Comparison of ENCODE assay signal across 14 mouse cellular contexts in the genomic region with DNA sequence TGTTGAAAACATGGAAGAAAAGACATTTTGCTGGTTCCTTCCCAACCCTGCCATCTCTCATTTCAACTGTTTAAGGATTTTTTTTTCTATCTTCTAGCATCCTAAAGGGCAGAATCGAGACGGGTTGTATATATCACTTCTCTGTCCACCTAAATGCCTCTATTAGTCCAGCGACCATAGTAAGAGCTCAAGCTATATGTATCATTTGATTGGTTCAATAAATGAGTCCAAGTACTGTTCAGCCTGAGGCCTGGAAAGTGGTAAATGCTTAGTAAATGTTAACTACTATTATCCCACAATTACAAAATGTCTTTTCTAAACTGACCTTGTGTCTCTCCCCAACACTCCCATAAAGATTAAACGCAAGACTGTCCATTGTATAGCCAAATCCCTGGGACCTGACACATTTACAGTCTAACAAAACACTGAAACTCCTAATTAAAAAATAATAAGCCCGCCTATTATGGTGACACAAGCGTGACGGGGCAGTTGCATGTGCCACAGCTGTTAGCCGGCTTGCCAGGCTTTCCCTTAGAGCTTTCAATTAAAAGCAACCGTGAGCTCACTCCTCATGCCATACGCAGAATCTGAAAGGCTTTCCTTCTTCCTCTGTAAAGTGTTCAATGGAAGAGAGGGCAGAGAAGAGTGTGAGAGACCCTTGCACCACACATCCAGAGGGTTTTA.
DNase-seq lines count a peak whose midpoint lies in the region; ATAC-seq and TF ChIP-seq lines count a peak whose summit lies in the region.
"Had no signal": no experiment of that assay in that cellular context is flagged by ENCODE, and none has a peak within 500 bp of the region (broad histone marks: within the 10 kb centered on the region; RNA-seq: fewer than 3 reads in every experiment).

No protein-coding gene starts in this region.

- H3K4me3 ChIP-seq in heart, embryonic 13.5 days: no peak overlapping the region
- H3K4me3 ChIP-seq in neural tube, embryonic 11.5 days (ENCODE audit: low read depth, low read length): no peak overlapping the region
- no peak overlapping the region for H3K4me3 ChIP-seq in neural tube, embryonic 15.5 days (replicated peaks)
- no peak overlapping the region for H3K4me3 ChIP-seq in hindbrain, postnatal 0 days (ENCODE audit: low read length)
- H3K4me3 ChIP-seq in stomach, postnatal 0 days (ENCODE audit: low read depth, low read length): no peak overlapping the region
- H3K4me3 ChIP-seq: layer of hippocampus, adult 2 months; left cerebral cortex, adult 2 months; megakaryocyte, embryonic 14.5 days had no signal

- 77% methylated on average over 10 of the region's 10 CpGs for WGBS in heart, embryonic 13.5 days
- WGBS in neural tube, embryonic 11.5 days: 68% methylated on average over 10 of the region's 10 CpGs
- WGBS in neural tube, embryonic 15.5 days: 35% methylated on average over 10 of the region's 10 CpGs
- 45% methylated on average over 10 of the region's 10 CpGs for WGBS in hindbrain, postnatal 0 days
- 86% methylated on average over 10 of the region's 10 CpGs for whole genome bisulfite sequencing in stomach, postnatal 0 days

- H3K27ac ChIP-seq in heart, embryonic 13.5 days (replicated peaks): peak overlapping the region; percentile 28; the same call in 1 of the 2 replicates
- H3K27ac ChIP-seq in neural tube, embryonic 11.5 days (ENCODE audit: low read depth, low read length): no peak overlapping the region
- H3K27ac ChIP-seq in neural tube, embryonic 15.5 days (replicated peaks): no peak overlapping the region
- no peak overlapping the region for H3K27ac ChIP-seq in hindbrain, postnatal 0 days
- H3K27ac ChIP-seq in stomach, postnatal 0 days (replicated peaks): no peak overlapping the region
- H3K27ac ChIP-seq: layer of hippocampus, adult 2 months; left cerebral cortex, adult 2 months had no signal

- TF ChIP-seq CTCF in hindbrain, postnatal 0 days (IDR thresholded peaks at IDR 0.05; ENCODE audit: low read depth): no peak
- TF ChIP-seq CTCF in stomach, postnatal 0 days (IDR thresholded peaks at IDR 0.05; ENCODE audit: low read depth): no peak

- H3K9me3 ChIP-seq in heart, embryonic 13.5 days: no peaks in the 10 kb centered on the region
- no peaks in the 10 kb centered on the region for H3K9me3 ChIP-seq in neural tube, embryonic 11.5 days (ENCODE audit: control insufficient read depth, low read length)
- no peaks in the 10 kb centered on the region for H3K9me3 ChIP-seq in neural tube, embryonic 15.5 days (replicated peaks)
- H3K9me3 ChIP-seq in hindbrain, postnatal 0 days (ENCODE audit: low read length): no peaks in the 10 kb centered on the region
- no peaks in the 10 kb centered on the region for H3K9me3 ChIP-seq in stomach, postnatal 0 days (ENCODE audit: control insufficient read depth, low read length)

- TF ChIP-seq EP300 in stomach, postnatal 0 days (optimal IDR thresholded peaks at IDR 0.05): no peak

- H3K9ac ChIP-seq in heart, embryonic 13.5 days: no peak overlapping the region
- no peak overlapping the region for H3K9ac ChIP-seq in neural tube, embryonic 11.5 days (ENCODE audit: low read length)
- H3K9ac ChIP-seq in neural tube, embryonic 15.5 days (replicated peaks): no peak overlapping the region
- no peak overlapping the region for H3K9ac ChIP-seq in hindbrain, postnatal 0 days (replicated peaks; ENCODE audit: low read length)
- H3K9ac ChIP-seq in stomach, postnatal 0 days (ENCODE audit: low read length): no peak overlapping the region

- no peak for DNase-seq in heart, adult 8-10 months (ENCODE audit: low spot score)
- no peak for DNase-seq in neural tube, embryonic 11.5 days (ENCODE audit: low spot score)
- peak; percentile 8 for DNase-seq in hindbrain, postnatal 0 days (ENCODE audit: low spot score)
- peak; percentile 56 for DNase-seq in retina, embryonic 14.5 days (ENCODE audit: low spot score)
- no peak for DNase-seq in frontal cortex, postnatal 36 days (ENCODE audit: low spot score in 2 of 2)
- DNase-seq in stomach, postnatal 0 days (ENCODE audit: low spot score): no peak
- DNase-seq: adrenal gland, adult 2 months; cerebellum, adult 9-10 months had no signal

- no peaks in the 10 kb centered on the region for H3K27me3 ChIP-seq in heart, embryonic 13.5 days (replicated peaks)
- H3K27me3 ChIP-seq in neural tube, embryonic 11.5 days (ENCODE audit: control insufficient read depth, insufficient read depth, low read length): no peaks in the 10 kb centered on the region
- no peaks in the 10 kb centered on the region for H3K27me3 ChIP-seq in neural tube, embryonic 15.5 days (replicated peaks)
- no peaks in the 10 kb centered on the region for H3K27me3 ChIP-seq in hindbrain, postnatal 0 days (ENCODE audit: insufficient read depth, low read length)
- H3K27me3 ChIP-seq in stomach, postnatal 0 days (ENCODE audit: control insufficient read depth, insufficient read depth, low read length): no peaks in the 10 kb centered on the region
- H3K27me3 ChIP-seq: megakaryocyte, embryonic 14.5 days had no signal

- H3K36me3 ChIP-seq in heart, embryonic 13.5 days: no peaks in the 10 kb centered on the region
- no peaks in the 10 kb centered on the region for H3K36me3 ChIP-seq in neural tube, embryonic 11.5 days (ENCODE audit: control insufficient read depth, insufficient read depth, low read length)
- H3K36me3 ChIP-seq in neural tube, embryonic 15.5 days: no peaks in the 10 kb centered on the region
- H3K36me3 ChIP-seq in hindbrain, postnatal 0 days (ENCODE audit: insufficient read depth, low read length): no peaks in the 10 kb centered on the region
- no peaks in the 10 kb centered on the region for H3K36me3 ChIP-seq in stomach, postnatal 0 days (ENCODE audit: control insufficient read depth, insufficient read depth, low read length)

- no peak overlapping the region for H3K4me2 ChIP-seq in heart, embryonic 13.5 days
- H3K4me2 ChIP-seq in neural tube, embryonic 11.5 days (ENCODE audit: low read depth): no peak overlapping the region
- no peak overlapping the region for H3K4me2 ChIP-seq in neural tube, embryonic 15.5 days
- no peak overlapping the region for H3K4me2 ChIP-seq in hindbrain, postnatal 0 days (ENCODE audit: low read depth, low read length)
- no peak overlapping the region for H3K4me2 ChIP-seq in stomach, postnatal 0 days (replicated peaks; ENCODE audit: low read depth)
- H3K4me2 ChIP-seq: liver, embryonic 11.5 days had no signal

- ATAC-seq in heart, embryonic 13.5 days (ENCODE audit: extremely low read depth, insufficient number of reproducible peaks, low FRiP score, low TSS enrichment): no peak
- peak; percentile 75; the same call in 1 of the 2 replicates for ATAC-seq in neural tube, embryonic 11.5 days (ENCODE audit: insufficient read depth, low FRiP score, low TSS enrichment)
- ATAC-seq in neural tube, embryonic 15.5 days (ENCODE audit: low FRiP score): no peak
- no peak for ATAC-seq in hindbrain, postnatal 0 days
- no peak for ATAC-seq in stomach, postnatal 0 days (ENCODE audit: low FRiP score, low TSS enrichment)

- H3K4me1 ChIP-seq in heart, embryonic 13.5 days: peaks cover 13% of the 10 kb centered on the region
- no peaks in the 10 kb centered on the region for H3K4me1 ChIP-seq in neural tube, embryonic 11.5 days (ENCODE audit: control insufficient read depth, insufficient read depth, low read length)
- H3K4me1 ChIP-seq in neural tube, embryonic 15.5 days: peaks cover 4% of the 10 kb centered on the region; the same call in 1 of the 2 replicates
- H3K4me1 ChIP-seq in hindbrain, postnatal 0 days (ENCODE audit: insufficient read depth, low read length): no peaks in the 10 kb centered on the region
- H3K4me1 ChIP-seq in stomach, postnatal 0 days (replicated peaks; ENCODE audit: control insufficient read depth, insufficient read depth): no peaks in the 10 kb centered on the region
- H3K4me1 ChIP-seq: megakaryocyte, embryonic 14.5 days had no signal

Comparison
In these comparisons a context has a peak if more than half of its experiments do, and no peak if none do; other contexts are left out.
1. DNase-seq: peak in hindbrain, postnatal 0 days (single experiment) and retina, embryonic 14.5 days (single experiment); none in heart, adult 8-10 months (single experiment), neural tube, embryonic 11.5 days (single experiment), frontal cortex, postnatal 36 days (0 of 2) and stomach, postnatal 0 days (single experiment).